Mouse (Mus musculus) urinary bladder, adult 18-20 months (tissue): ENCODE measurements around the gene Slc28a1.

Source experiments
- DNase-seq, 2 experiments: peaks; one replicate each; pipeline ENCODE4 v3.0.0; 2022; ENCODE audit warnings: low spot score in 2 of 2, mixed read lengths in 2 of 2

Slc28a1 gene

GRCm38 (mm10) chr7:81114555-81114954, at the start of gene Slc28a1:
TSS of gene Slc28a1 (plus strand) at chr7:81114799.
- no peak for DNase-seq

GRCm38 (mm10) chr7:81066714-81067113, 47.9 kb upstream of the Slc28a1 start:
- no peak for DNase-seq

GRCm38 (mm10) chr7:81072463-81072862, 42.1 kb upstream of the Slc28a1 start:
- DNase-seq = peak in 1 of 2 experiments; percentile 64

- no peak for DNase-seq
Observed at GRCm38 (mm10) chr7:81073273-81073672, 41.3 kb upstream of the Slc28a1 start.

GRCm38 (mm10) chr7:81074546-81074945, 40.1 kb upstream of the Slc28a1 start:
- DNase-seq = no peak

- DNase-seq = no peak
Observed at GRCm38 (mm10) chr7:81075299-81075698, 39.3 kb upstream of the Slc28a1 start.

- no peak for DNase-seq
Observed at GRCm38 (mm10) chr7:81075732-81076131, 38.9 kb upstream of the Slc28a1 start.

GRCm38 (mm10) chr7:81077009-81077408, 37.6 kb upstream of the Slc28a1 start:
- no peak for DNase-seq

- no peak for DNase-seq
Observed at GRCm38 (mm10) chr7:81078740-81079139, 35.9 kb upstream of the Slc28a1 start.

GRCm38 (mm10) chr7:81093420-81093965, 21.1 kb upstream of the Slc28a1 start:
- DNase-seq = no peak

GRCm38 (mm10) chr7:81094104-81094757, 20.4 kb upstream of the Slc28a1 start:
- no peak for DNase-seq

- no peak for DNase-seq
Observed at GRCm38 (mm10) chr7:81100341-81100740, 14.3 kb upstream of the Slc28a1 start.

- DNase-seq = no peak
Observed at GRCm38 (mm10) chr7:81102854-81103253, 11.7 kb upstream of the Slc28a1 start.

- DNase-seq = no peak
Observed at GRCm38 (mm10) chr7:81105525-81105924, 9.1 kb upstream of the Slc28a1 start.

GRCm38 (mm10) chr7:81108226-81108625, 6.4 kb upstream of the Slc28a1 start:
- no peak for DNase-seq

- peak in 1 of 2 experiments; percentile 62 for DNase-seq
Observed at GRCm38 (mm10) chr7:81109717-81110651, 4.6 kb upstream of the Slc28a1 start.

GRCm38 (mm10) chr7:81110791-81111190, 3.8 kb upstream of the Slc28a1 start:
- DNase-seq = no peak

- DNase-seq = no peak
Observed at GRCm38 (mm10) chr7:81111729-81112128, 2.9 kb upstream of the Slc28a1 start.

- no peak for DNase-seq
Observed at GRCm38 (mm10) chr7:81112686-81113360, 1.8 kb upstream of the Slc28a1 start.

- DNase-seq = no peak
Observed at GRCm38 (mm10) chr7:81121099-81121498, 6.5 kb downstream of the Slc28a1 start.

- DNase-seq = no peak
Observed at GRCm38 (mm10) chr7:81122808-81123207, 8.2 kb downstream of the Slc28a1 start.

GRCm38 (mm10) chr7:81123553-81123952, 9.0 kb downstream of the Slc28a1 start:
- no peak for DNase-seq
